Mouse (Mus musculus): Measurements from ENCODE around the gene Smarca1.

Smarca1 gene

DNA sequence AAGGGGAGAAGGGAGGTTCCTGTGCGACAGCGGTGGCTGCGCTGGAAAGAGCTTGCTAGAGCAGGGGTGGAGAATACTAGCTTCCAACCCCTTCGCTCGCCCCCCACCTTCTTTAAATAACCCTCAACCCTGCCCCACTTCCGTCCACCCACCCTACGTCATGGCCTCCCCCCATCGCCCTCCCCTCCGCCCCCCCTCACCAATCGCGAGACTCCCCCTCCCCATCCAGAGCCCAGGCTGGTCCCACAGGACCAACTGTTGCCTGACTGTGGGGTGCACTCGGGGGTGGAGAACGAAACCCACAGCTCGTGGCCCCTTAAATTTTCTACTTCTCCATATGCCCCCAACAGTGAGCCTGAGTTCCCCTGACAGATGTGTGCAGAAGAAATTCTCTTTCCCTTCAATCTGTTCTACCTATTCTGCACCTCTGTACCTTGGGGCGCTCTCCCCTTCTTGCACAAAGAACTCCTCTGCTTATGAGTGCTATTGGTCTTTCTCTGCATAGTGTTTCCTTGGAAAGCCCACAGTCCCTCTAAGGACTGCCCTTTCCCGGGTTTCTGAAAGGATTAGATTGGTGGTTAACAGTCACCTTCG, at the start of gene Smarca1:
Gene Smarca1 (minus strand): TSS at position 544 of the 594 bp plus-strand sequence.
- DNase-seq (ENCODE audit: low spot score in 2 of 2), result no peak

DNA sequence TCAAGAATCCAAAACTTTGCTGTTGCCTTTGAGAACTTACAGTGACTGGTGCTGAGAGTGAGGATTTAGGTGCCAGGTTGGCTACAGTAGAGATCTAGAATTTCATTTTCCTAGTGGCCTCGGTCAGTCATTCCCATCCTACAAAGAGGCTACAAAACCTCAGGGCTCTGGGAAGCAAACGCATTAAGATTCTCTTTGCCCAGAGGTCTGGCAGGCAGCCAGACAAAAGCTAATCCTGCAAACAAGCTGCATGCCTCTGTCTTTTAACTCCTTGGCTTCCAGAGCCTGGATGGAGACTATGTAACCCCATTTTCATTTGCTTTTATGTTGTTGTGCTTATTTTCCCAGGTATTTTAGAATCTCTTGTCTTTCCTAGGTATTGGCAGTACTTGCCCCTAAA, 45.0 kb upstream of the Smarca1 start:
- DNase-seq (ENCODE audit: low spot score in 2 of 2), result no peak

DNA sequence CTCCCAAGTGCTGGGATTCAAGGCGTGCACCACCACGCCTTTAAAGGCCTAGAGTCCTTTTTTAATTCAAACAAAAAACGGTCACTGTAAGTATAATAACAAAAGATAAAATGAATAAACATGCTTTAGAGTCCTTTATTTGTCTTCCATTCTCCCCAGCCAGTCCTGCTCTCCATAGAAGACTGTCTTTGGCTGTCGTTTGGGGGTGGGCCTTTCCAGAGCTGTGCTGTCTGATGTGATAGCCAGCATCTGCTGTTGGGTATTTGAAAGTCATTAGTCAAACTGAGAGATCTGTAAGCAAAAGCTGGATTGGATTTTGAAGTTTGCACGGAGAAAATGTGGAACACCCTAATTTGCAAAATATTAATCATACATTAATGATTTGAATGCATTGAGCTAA, 44.1 kb upstream of the Smarca1 start:
- DNase-seq (ENCODE audit: low spot score in 2 of 2), result no peak

DNA sequence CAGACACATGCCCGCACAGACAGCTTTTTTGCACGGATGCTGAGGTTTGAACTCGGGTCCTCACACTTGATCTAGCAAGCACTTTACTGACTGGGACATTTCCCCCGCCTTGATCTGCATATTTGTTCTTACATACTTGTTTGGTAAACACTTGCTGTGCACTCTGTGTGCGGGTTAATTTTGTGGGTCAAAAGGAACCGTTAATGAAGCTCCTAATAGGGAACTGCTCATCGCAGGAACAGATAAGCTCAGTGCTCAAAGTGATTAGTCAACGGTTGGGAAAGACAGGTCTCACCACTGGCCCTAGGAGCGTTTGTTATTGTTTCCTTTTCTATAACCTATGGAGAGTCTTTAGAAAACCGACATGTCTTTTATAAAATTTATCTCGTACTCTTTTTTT, 41.6 kb upstream of the Smarca1 start:
- no peak for DNase-seq (ENCODE audit: low spot score in 2 of 2)

DNA sequence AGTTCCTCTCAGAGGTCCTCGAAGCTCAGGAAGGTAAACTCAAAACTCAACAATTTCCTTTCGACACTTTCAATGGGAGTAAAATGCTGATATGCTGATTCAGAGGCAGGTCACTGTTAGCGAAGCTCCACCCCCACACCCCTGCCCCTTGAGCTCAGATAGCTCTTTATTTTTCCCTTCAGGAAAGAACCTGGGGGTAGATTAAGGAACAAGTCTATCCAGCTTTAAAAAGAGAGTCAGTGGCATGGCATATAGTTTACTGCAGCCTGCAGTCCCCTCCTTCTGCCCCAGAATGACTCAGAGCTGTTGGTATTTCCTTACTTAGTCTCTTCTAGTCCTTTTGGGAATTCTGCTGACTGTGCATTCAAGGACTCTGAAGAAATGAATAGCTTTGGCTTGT, 37.7 kb upstream of the Smarca1 start:
- DNase-seq (ENCODE audit: low spot score in 2 of 2), result no peak

DNA sequence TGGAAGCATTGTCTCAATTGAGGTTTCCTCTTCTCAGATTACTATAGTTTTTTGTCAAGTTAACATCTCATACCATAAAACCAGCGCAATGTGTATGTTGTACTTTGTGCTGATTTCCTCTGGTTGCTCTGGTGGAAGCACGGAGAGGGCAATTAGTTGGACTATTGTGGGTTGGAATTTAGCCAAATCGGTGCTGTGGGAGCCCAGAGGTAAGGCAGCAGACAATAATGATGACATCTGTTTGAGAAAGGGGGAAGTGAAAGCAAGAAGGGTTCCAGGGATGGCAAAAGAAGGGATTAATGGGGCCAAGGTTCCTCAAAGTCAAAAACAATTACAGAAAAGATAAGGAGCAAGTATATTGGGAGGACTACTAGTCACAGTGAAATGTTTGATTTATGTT, 35.2 kb upstream of the Smarca1 start:
- DNase-seq (ENCODE audit: low spot score in 2 of 2), result no peak

DNA sequence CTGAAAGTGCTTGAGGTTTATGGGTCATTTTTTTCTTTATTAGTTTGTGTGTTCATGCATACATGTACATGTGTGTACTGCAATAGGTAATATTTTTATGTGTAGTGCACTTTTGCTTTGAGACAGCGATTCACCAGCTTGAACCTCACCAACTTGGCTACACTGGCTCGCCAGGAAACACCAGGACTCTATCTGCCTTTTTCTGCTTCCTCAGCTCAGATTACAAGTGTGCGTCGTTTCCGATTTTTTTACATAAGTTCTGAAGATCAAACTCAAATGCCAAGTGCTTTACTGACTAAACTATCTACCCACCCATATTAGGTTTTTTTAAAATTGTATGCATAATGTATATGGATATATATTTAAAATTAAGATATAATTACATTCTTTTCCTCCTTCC, 27.8 kb upstream of the Smarca1 start:
- DNase-seq (ENCODE audit: low spot score in 2 of 2), result no peak

DNA sequence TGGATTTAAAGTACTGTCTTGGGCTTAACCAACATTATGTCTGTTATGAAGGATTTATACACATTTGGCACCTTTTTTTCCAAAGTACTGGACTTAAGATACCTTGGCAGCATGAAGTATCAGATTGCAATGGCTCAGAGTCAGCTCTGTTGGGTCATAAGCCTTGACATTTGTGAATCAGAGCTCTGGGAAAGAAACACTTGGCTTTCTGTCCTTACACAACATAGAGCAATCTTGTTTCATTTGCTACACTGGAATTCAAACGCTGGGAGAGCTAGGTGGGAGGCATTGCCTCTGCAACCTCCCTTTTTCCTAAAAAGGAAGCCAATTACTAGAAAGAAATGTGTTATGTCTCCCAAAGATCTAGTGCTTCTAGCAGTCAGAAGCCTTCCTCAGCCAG, 24.1 kb upstream of the Smarca1 start:
- no peak for DNase-seq (ENCODE audit: low spot score in 2 of 2)

DNA sequence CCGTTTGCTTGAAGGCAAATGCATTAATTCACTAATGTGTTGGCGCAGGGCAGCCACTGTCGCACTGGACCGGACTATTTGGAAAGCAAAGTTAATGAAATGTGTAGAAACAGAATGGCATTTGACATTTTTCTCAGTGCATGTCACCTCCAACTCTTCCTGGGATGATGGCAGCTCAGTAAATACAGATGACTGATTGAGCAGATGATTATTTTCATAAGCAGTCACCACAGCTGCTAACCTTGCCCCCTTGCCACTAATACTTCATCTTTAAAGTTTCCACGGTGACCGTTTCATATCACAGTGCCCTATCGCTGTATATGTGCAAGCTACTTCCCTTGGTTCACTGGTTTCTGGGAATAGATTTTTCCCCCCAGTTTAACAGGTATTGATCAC, 20.8 kb upstream of the Smarca1 start:
- no peak for DNase-seq (ENCODE audit: low spot score in 2 of 2)

DNA sequence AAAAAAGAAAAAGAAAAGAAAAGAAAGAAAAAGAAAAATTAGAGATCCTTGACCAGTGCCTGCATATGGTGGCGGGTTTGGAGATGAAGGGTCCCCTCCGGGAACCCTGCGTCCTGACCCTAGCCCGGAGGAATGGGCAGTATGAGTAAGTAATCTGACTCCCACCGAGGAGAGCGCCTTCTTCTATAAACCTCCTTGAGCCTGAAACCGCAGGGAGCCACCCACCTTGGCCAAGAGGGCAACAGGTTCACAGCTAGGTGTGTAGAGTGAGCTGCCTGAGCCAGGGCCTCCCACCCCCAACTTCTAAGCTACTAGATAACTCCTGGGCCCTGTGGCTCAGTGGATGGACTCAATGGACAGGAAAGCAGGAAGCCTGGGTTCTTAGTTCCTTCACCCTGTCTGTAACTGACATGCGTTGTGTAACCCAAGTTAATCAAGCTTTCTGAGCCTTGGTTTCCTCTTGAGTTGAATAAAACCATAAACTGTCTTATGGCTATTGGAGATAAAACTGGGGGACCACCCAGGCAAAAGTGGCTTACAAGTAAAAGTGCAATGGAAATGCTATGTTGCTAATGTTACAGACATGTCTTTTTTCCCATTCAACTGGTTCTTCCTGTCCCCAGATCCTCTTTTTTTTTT, 20.2 kb upstream of the Smarca1 start:
- DNase-seq (ENCODE audit: low spot score in 2 of 2), result peak in 1 of 2 experiments; percentile 61

DNA sequence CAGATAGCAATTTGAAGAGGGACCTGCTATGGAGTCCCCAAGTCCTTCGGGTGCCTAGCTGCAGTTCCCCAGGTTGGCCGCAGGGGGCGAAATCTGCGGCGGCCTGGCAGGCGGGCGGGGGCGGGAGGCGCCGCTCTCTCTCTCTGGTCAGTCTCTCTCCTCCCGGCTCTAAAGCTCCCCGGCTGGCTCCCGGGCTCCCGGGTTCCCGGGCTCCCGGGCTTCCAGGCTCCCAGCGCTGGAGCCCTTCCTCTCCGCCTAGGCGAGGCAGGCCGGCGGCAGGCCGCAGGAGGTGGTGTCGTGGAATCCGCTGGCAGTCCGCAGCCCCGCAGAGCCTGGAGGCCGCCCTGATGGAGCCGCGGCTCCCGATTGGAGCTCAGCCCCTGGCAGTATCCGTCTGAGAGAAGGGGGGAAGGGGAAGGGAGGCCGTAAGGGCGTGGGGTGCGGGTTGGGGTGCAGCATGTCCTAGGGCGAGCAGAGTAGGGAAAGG, 19.6 kb upstream of the Smarca1 start, which contains the start of gene Ocrl:
Gene Ocrl (plus strand): TSS at position 82 of the 487 bp plus-strand sequence.
- peak; percentile 60 to 85 for DNase-seq (ENCODE audit: low spot score in 2 of 2)

DNA sequence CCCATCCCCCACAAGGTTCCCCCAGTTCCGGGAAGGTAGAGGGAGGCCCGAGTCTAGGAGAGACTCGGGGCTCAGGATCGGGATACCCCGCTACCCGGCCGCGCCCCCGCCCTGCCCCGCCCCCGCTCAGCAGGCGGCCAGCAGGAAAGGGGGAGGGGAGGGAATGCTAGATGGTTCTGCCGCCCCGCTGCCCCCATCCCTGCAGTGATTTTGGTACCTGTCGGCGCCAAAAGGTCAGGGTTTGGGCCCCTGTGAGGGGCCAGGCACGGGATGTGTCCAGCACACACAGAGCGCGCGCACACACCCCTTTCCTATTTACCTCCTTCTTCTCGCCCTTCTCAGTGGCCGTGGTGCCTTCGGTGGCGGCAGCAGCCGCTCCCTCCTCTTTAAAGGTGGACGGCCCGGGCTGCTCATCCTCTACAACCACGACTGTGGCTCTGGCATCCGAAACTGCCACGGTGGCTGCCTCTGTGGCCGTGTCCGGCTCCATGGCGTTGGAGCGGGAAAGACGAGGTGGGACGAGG, 805 bp downstream of the Smarca1 start:
- no peak for DNase-seq (ENCODE audit: low spot score in 2 of 2)

DNA sequence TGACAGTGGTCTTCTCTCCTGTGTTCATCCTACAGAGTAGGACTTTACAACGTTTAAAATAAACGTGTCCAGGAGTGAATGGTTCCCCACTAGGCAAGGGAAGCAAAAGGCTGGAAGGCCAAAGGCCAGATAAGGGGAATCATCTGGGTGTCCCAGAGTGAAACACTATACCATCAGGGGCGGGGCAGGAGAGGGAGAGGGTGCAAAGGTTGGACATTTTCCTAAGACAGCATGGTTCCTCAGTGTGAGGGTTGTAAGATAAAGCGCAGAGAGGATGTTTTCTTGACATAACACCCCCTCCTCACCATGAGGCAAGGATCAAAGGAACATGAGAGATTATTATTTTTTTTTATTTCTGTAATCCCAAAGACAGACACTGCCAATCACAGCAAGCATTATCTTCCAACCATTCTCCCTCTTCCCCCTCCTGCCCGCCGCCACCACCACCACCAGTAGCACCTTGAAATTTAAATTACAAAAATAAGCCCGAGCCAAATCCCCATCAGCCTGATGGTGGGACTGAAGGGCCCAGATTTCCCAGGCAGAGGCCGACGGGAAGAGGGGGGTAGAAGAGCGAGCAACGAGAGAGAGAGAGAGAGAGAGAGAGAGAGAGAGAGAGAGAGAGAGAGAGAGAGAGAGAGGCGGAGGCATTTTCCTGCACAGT, 1.4 kb downstream of the Smarca1 start:
- no peak for DNase-seq (ENCODE audit: low spot score in 2 of 2)

DNA sequence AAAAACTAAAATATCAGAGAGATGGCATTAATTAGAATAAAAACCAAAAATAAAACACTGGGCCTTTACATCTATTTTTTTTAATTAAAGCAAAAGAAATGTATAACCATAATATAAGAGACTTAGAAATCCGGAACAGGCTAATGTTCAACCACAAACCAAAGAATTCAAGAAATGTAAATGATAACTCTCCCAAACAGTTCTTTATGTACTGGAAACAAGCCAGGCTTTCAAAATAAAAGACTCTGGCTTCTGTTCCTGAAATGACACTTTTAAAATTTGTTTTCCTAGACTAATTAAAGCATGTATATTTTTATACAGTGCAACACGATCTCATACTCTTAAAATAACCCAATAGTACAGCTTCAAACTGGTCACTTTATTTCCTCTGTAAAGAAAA, 5.4 kb downstream of the Smarca1 start:
- DNase-seq (ENCODE audit: low spot score in 2 of 2), result no peak

DNA sequence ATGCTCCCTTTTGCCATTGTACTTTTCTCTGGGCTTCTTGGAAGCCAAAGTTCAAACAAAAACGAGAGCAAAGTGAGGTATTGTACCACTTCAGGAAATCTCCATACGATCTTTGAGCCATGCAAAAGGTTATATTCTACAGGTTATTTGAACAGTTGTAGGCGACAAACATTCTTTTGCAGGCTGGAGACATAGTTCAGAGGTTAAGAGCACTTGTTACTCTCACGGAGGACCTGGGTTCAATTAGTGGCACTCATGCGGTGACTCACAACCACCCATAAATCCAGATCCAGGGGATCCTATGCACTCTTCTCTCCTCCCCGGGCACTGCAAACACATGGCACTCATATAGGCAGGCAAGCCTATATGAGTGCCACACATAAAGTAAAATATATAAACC, 10.0 kb downstream of the Smarca1 start:
- DNase-seq (ENCODE audit: low spot score in 2 of 2), result no peak

DNA sequence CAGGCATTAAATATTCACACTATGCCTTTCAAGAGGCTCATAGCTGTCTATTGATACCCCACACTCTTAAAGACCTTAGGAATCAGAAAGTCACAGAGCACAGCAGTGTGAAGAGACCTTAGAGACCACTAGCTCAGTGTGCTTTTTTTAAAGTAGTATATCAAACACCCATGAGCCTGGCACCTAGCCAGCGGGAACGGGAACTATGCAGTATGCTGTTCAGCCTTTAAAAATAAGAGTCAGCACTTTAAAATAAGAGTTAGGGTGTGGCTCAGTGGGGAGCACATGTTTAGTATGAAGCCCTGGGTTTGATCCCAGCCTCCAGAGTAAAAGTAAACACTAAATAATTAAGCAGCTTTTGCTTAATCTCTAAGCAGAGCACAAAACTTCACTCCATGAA, 12.7 kb downstream of the Smarca1 start:
- DNase-seq (ENCODE audit: low spot score in 2 of 2), result peak in 1 of 2 experiments; percentile 15

DNA sequence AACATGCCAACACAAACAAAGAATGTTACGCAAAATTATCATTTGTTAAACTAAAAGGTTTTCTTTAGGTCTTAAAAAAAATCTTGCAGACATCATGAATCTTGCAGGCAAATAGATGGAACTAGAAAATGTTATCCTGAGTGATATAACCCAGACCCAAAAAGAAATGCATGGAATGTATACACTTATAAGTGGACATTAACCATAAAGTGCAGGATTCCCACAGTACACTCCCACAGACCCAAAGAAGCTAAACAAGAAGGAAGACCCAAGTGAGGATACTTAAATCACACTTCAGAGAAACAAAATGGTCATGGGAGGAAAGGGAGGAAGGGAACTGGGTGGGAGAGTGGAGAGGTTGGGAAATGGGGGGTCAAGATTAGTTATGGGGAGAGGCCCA, 34.2 kb downstream of the Smarca1 start:
- DNase-seq (ENCODE audit: low spot score in 2 of 2), result no peak

DNA sequence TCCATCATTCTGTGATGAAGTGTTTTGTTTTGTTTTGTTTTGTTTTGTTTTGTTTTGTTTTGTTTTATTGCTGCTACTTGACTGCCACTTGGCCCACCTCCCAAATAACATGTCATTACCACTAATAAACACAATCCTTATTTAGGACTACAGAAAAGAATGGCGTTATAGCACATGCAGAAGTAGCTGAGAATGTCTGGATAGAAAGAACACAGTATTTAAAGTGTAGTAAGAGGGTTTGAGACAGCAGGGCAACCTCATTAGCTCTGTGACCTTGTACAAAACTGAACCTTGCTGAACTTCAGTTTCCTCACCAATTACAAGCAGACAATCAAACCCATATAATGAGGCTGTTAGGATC, 57.0 kb downstream of the Smarca1 start:
- no peak for DNase-seq (ENCODE audit: low spot score in 2 of 2)

DNA sequence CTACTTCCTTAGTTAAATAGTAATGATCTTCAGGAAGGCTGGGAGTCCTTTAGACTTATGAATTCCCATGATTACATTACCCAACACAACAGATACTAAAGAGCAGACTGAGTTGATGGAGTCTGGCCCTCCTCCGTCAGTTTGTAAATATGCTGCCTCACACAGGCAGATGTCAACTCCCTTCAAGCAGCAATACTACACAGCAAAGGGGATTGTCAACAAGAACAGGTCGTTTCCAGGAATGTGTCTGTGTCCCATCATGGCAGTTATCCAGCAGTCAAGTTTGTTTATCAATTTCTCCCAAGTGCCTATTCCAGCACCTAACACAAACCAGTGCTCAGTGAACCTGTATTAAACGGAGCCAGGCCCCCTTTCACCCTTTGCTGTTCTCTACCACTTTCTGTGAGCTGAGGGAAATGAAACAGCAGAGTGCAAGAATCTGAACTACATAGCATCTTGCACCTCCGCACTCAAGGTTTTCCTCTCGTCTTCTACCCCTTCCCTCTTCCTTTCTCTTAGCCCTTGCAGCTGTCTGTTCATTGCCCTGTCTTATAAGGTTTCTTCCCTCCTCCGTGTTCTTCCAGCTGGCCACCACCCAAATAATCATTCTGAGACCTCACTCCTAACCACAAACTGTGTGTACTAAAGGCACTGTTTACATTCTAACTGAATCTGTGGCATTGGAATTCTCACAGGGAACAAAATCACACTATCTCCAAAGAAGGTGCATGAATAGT, 57.5 kb downstream of the Smarca1 start:
- DNase-seq (ENCODE audit: low spot score in 2 of 2), result no peak

DNA sequence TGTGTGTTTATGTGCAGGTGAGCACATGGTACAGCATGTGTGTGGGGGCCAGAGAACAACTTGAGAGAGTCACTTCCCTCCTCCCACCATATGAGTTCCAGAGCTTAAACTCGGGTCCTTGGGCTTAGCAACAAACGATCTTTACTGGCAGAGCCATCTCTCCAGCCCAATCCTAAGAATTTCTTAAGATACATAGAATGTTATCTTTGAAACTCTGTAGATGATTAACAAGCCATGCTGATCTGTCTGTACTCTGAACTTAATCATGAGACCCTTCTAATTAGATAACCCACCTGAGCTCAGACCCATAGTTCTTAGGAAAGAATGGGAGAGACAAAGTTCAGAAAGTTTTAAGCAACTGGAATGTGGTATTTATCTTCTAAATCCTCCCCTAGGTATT, 59.3 kb downstream of the Smarca1 start:
- no peak for DNase-seq (ENCODE audit: low spot score in 2 of 2)

DNA sequence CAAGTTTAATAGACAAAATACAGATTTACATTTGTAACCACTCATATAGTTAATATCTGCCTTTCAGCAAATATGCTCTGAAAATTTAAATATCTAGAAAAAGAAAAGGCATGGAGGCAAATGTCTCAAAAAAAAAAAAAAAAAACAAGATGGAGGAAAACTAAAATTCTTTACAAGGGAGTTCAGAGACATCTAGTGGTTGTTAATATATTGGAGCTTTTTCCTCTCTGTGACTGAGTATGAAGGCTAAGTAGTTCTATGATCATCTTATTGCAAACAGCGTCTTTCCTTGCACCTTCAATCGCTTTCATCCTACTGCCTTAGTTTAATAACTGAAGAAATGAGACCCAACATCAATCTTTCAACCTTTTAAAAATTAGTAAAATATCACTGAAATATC, 72.2 kb downstream of the Smarca1 start:
- no peak for DNase-seq (ENCODE audit: low spot score in 2 of 2)

DNA sequence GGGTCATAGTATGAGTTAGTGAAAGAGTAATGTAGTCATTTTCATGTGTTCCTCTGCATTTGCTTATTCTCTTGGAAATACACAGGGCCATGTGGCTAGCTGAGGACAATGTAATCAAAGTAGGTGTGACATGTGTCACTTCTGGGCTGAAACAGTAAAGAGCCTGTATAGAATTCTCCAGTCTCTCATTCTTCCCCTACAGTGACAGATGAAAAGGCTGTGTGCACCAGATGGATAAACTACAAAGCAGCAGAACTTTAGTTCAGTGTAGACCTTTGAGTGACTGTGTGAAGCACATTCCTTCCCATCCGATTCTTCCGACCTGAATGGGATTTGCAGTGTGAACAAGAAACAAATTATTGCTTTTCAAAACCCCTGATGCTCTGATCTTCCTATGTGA, 84.1 kb downstream of the Smarca1 start:
- no peak for DNase-seq (ENCODE audit: low spot score in 2 of 2)

Data from spleen, postnatal 4 days (tissue).